Mouse (Mus musculus) hindbrain, embryonic 15.5 days (tissue): ENCODE measurements around the gene Adgrv1. TPM values are rescaled to one million over a fixed set of nuclear protein-coding genes. Genes with fewer than 3 reads are reported as not detected.
A peak's percentile ranks its signal among the peaks of the same experiment; 100 is the strongest.

Source experiments
- ATAC-seq: fragments of 200-750 bp; cut with Nextera tagmentation; 2 replicates; pipeline ENCODE4 v1.8.0; 2017; ENCODE audit warnings: low read depth, moderate number of reproducible peaks, moderate TSS enrichment; ENCODE audit not compliant: low FRiP score
- H3K27ac ChIP-seq: fragments of 300-500 bp; sonication (generic); replicated peaks from 2 replicates; pipeline ENCODE4 v1.5.1; 2015; ENCODE audit warnings: mild to moderate bottlenecking, inconsistent platforms
- H3K27me3 ChIP-seq: fragments of 300-500 bp; sonication (generic); 2 replicates; pipeline ENCODE4 v1.6.1; 2015; ENCODE audit warnings: control low read depth, inconsistent platforms
- H3K36me3 ChIP-seq: fragments of 300-500 bp; sonication (generic); 2 replicates; pipeline ENCODE4 v1.6.1; 2015; ENCODE audit warnings: control low read depth, inconsistent platforms
- H3K4me1 ChIP-seq: fragments of 300-500 bp; sonication (generic); replicated peaks from 2 replicates; pipeline ENCODE4 v1.6.1; 2015; ENCODE audit warnings: control low read depth, inconsistent platforms
- H3K4me2 ChIP-seq: fragments of 300-500 bp; sonication (generic); 2 replicates; pipeline ENCODE4 v1.6.1; 2015; ENCODE audit warnings: moderate library complexity, mild to moderate bottlenecking, inconsistent platforms
- H3K4me3 ChIP-seq: fragments of 300-500 bp; sonication (generic); 2 replicates; pipeline ENCODE4 v1.5.1; 2015; ENCODE audit warnings: mild to moderate bottlenecking, inconsistent platforms
- H3K9ac ChIP-seq: fragments of 300-500 bp; sonication (generic); 2 replicates; pipeline ENCODE4 v1.6.1; 2015; ENCODE audit warnings: inconsistent platforms
- H3K9me3 ChIP-seq: fragments of 300-500 bp; sonication (generic); 2 replicates; pipeline ENCODE4 v1.6.1; 2016; ENCODE audit warnings: control low read depth, inconsistent platforms
- WGBS: fragments of 180-500 bp; shearing (Covaris S2); methylation state at CpG from one replicate; pipeline ENCODE4 v1.1.7; 2015; 5-methylcytosine and 5-hydroxymethylcytosine counted together
- polyA plus RNA-seq: library from polyadenylated mRNA; unstranded; fragments of >200 nt; fragmentation: Nextera tagmentation; extraction: Ambion mirVana; gene quantifications from 2 replicates; pipeline ENCODE4 v1.2.1, GENCODE M21; 2015

Gene Adgrv1
- polyA plus RNA-seq, 1 experiment from 2014 or later: 10.6 TPM

DNA sequence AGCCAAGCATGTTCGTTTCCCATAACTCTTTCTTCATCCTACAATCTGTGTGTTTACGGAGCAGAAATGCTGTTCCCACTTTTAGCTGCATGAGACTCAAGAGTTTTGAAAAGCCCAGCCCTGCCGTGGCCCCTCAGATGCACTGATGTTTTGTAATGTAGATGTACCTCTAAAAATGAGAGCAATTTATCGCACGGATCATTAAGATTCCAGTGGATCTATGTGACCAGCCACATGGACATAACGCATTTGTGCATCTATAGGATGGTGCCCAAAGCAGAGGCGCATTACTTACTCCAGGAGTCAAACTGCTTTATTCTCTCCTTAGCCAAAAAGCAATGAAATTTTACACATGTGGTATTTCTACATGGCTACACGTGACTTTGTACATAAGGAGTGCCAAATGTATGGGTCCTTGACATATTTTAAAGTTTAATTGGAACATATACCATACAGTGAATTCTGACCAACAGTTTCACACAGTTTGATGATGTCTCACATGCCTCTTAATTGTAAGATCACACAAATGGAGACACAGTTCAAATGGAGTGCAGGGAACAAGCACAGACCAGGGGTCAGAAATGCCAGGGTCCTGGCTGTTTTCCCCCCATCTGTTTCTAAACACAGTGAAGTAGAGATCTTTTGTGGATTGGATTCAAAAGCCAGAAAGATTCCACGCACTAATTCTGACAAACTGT, 35.9 kb downstream of the Adgrv1 start:
- 26% methylated on average over 9 of the region's 9 CpGs for WGBS
- H3K27me3 ChIP-seq: no peaks in the 10 kb centered on the region
- no peak for ATAC-seq

DNA sequence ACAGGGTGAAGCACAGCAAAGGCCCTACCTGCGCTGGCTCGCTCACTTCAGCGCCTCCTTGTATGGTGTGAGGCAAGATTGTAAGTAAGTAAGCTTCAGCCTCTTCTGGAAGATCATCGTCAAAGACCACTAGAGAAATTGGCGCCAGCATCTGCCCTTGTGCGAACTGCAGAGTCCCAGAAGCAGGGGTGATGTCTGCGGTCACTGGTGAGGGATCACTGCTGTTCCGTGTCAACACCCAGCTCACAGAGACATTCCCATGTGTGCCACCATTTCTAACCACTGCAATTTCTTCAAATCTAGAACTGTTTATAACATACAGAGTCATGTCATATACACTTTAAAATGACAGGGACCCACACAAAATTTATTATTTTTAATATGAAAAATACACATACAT, 54.3 kb downstream of the Adgrv1 start:
- no peak for ATAC-seq
- 96% methylated on average over 8 of the region's 8 CpGs for WGBS
- Histone ChIP-seq H3K4me1 (no peaks in the 10 kb centered on the region), H3K9me3 (no peaks in the 10 kb centered on the region), H3K27ac (no peak overlapping the region), H3K4me2 (no peak overlapping the region), H3K36me3 (no peaks in the 10 kb centered on the region), H3K9ac (no peak overlapping the region), H3K4me3 (no peak overlapping the region), H3K27me3 (no peaks in the 10 kb centered on the region)

More for the DNA sequence above, 35.9 kb downstream of the Adgrv1 start:
- no peaks in the 10 kb centered on the region for H3K4me1 ChIP-seq
- no peaks in the 10 kb centered on the region for H3K36me3 ChIP-seq
- H3K9ac ChIP-seq: no peak overlapping the region
- H3K4me3 ChIP-seq: no peak overlapping the region
- no peaks in the 10 kb centered on the region for H3K9me3 ChIP-seq
- no peak overlapping the region for H3K4me2 ChIP-seq
- no peak overlapping the region for H3K27ac ChIP-seq

DNA sequence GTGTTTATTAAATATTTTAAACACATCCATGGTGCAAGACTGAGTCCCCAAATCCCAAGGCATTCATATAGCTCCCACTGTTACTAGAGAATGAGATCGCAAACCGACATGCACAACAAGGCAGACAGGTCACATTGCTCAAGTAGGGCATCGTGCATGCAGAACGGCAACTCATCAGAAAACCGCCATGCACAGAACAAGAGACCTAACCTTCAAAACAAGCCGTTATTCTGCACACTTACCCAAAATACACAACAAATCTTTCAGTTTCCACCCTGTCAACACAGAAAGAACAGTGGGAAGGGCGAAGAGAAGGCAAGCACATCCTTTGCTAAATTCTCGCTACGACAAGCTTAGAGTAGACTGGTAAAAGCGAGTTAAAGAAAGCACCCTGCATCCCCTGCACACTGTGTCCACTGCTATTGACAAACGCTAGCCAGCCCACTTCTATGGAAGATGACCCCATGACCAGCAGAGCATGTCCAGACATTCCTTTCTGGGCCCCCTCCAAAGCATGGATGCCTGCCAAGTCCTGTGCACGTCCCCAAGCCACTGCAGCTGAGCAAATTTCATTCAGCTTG, 62.6 kb downstream of the Adgrv1 start:
- Histone ChIP-seq H3K27me3 (no peaks in the 10 kb centered on the region), H3K36me3 (no peaks in the 10 kb centered on the region), H3K4me3 (peak overlapping the region; percentile 38), H3K4me2 (peak overlapping the region; percentile 59), H3K9me3 (no peaks in the 10 kb centered on the region), H3K27ac (peak overlapping the region; percentile 61), H3K4me1 (peaks cover 7% of the 10 kb centered on the region), H3K9ac (peak overlapping the region; percentile 32)
- ATAC-seq: peak; percentile 87; the same call in 1 of the 2 replicates
- 9% methylated on average over 12 of the region's 12 CpGs for WGBS

DNA sequence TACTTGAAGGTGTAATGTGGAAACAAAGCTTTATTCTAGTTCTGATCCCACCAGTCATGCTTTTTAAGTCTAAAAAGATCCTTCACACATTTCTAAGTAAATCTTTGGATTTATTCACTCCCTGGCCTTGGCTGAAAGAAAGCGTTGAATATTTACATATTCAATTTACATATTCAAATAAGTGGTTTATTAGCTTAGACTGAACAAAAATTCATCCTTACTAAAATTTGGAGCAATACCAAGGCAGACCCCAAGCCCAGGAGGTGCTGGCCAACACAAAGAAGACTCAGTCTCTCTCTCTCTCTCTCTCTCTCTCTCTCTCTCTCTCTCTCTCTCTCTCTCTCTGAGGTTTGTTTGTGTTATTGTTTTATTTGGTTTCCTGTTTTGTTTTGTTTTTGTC, 82.9 kb downstream of the Adgrv1 start:
- H3K4me1 ChIP-seq: no peaks in the 10 kb centered on the region
- no peaks in the 10 kb centered on the region for H3K27me3 ChIP-seq
- H3K9ac ChIP-seq: no peak overlapping the region
- H3K9me3 ChIP-seq: no peaks in the 10 kb centered on the region
- no peak overlapping the region for H3K4me2 ChIP-seq
- no peaks in the 10 kb centered on the region for H3K36me3 ChIP-seq
- no peak overlapping the region for H3K27ac ChIP-seq
- WGBS: 80% methylated on average over 1 of the region's 1 CpGs
- ATAC-seq: no peak
- H3K4me3 ChIP-seq: no peak overlapping the region

DNA sequence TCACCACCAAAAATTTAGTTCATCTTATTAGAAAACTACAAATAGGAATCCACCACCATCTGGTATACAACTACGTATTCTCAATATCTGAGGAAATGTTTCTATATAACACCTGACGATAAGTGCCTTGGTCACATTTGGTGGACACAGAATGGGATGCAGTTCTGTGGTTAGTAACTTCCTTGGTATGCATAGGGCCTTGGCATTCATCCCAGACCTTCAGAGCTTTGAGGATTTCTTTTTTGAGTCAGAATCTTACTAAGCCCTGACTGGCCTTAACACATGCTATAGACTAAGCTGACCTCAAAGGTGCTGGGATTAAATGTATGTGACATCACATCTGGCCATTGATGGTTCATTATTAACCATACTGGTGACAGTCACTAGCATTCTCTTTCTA, 98.0 kb downstream of the Adgrv1 start:
- Histone ChIP-seq H3K9me3 (no peaks in the 10 kb centered on the region), H3K4me2 (no peak overlapping the region), H3K4me1 (no peaks in the 10 kb centered on the region), H3K27ac (no peak overlapping the region), H3K27me3 (no peaks in the 10 kb centered on the region), H3K36me3 (no peaks in the 10 kb centered on the region), H3K9ac (no peak overlapping the region), H3K4me3 (no peak overlapping the region)
- no peak for ATAC-seq
- 96% methylated on average over 2 of the region's 2 CpGs for WGBS

DNA sequence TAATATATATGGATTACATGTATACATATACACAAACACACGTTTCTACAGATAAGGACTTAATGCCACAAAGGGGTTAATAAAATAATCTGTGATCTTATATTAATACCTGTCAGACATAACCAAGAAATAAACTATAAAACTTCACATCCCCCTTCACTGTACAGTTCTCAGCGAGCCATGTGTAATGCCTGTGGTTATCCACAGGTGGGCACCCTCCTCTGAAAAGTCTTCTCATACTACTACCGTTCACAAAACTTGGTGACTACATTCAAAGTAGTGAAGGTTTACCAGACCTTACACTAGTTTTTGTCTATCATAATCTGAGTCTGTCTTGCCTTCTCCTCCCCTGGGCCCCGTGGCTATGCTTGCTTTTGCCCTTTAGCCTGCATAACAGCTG, 106.3 kb downstream of the Adgrv1 start:
- H3K4me3 ChIP-seq: no peak overlapping the region
- no peaks in the 10 kb centered on the region for H3K36me3 ChIP-seq
- WGBS: 57% methylated on average over 4 of the region's 4 CpGs
- ATAC-seq: no peak
- no peaks in the 10 kb centered on the region for H3K4me1 ChIP-seq
- no peak overlapping the region for H3K4me2 ChIP-seq
- H3K27me3 ChIP-seq: no peaks in the 10 kb centered on the region
- no peak overlapping the region for H3K27ac ChIP-seq
- H3K9ac ChIP-seq: no peak overlapping the region
- no peaks in the 10 kb centered on the region for H3K9me3 ChIP-seq

DNA sequence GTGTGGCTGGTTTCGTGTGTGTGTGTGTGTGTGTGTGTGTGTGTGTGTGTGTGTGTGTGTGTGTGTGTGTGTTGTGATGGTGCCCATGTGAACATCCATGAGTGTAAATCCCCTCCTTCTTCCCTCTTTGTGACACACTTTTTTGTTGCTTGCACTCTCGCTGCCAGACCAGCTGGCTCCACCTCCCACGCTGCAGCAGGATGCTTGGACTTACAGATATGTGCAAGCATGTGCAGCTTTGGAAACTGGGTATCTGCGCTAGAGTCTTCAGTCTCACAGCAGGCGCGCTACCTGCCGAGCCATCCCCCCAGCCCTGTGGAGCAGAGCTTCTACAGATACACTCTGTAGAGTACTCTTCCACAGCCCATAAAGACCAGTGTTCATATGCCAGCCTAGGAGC, 122.8 kb downstream of the Adgrv1 start:
- Histone ChIP-seq H3K4me1 (no peaks in the 10 kb centered on the region), H3K36me3 (no peaks in the 10 kb centered on the region), H3K9ac (no peak overlapping the region), H3K27me3 (no peaks in the 10 kb centered on the region), H3K9me3 (no peaks in the 10 kb centered on the region), H3K4me3 (no peak overlapping the region), H3K4me2 (no peak overlapping the region), H3K27ac (no peak overlapping the region)
- ATAC-seq: no peak
- WGBS: 92% methylated on average over 7 of the region's 7 CpGs

DNA sequence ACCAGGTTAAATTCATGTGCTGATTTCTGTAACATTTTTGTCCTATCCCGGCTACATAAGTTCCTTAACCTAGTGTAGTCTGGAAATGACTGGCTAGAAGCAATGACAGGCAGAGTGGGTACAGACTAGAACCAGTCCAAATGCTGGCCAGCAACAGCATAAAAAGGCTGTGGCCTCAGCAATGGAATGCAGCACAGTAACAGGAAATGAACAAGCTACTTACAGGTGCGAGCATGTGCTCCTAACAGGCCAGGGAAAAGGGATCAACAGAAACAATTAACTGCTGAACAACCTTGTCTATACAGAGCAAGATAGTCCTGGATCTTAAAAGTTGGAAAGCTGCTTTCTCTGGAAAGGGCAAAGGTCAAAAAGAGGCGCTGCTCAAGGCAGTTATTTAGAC, 135.9 kb downstream of the Adgrv1 start:
- H3K36me3 ChIP-seq: no peaks in the 10 kb centered on the region
- whole genome bisulfite sequencing: 80% methylated on average over 3 of the region's 3 CpGs
- H3K27ac ChIP-seq: no peak overlapping the region
- H3K27me3 ChIP-seq: no peaks in the 10 kb centered on the region
- no peaks in the 10 kb centered on the region for H3K4me1 ChIP-seq
- no peak overlapping the region for H3K4me3 ChIP-seq
- no peak overlapping the region for H3K4me2 ChIP-seq
- no peaks in the 10 kb centered on the region for H3K9me3 ChIP-seq
- ATAC-seq: no peak
- no peak overlapping the region for H3K9ac ChIP-seq

DNA sequence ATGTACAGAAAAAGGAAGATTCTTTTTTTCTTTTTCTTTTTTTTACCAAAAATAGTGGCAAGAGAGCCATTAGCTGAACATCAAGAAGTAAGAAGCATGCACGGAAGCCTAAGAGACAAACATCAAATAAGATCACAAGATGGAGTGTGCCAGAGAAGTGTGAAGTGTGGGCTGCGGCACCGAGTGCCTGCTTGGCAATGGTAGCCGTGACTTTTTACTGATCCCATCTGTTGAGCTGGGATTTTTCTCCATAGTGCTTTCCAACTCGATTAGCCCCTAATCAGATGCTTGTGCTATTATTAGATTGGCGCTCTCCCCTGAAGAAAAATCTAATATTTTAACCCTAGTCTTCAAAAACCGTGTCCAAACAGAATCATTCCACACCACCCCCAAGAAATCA, 141.0 kb downstream of the Adgrv1 start:
- no peaks in the 10 kb centered on the region for H3K4me1 ChIP-seq
- no peaks in the 10 kb centered on the region for H3K36me3 ChIP-seq
- H3K9me3 ChIP-seq: no peaks in the 10 kb centered on the region
- H3K4me2 ChIP-seq: no peak overlapping the region
- no peak overlapping the region for H3K4me3 ChIP-seq
- no peak overlapping the region for H3K9ac ChIP-seq
- no peak overlapping the region for H3K27ac ChIP-seq
- no peak for ATAC-seq
- 91% methylated on average over 7 of the region's 7 CpGs for WGBS
- no peaks in the 10 kb centered on the region for H3K27me3 ChIP-seq

DNA sequence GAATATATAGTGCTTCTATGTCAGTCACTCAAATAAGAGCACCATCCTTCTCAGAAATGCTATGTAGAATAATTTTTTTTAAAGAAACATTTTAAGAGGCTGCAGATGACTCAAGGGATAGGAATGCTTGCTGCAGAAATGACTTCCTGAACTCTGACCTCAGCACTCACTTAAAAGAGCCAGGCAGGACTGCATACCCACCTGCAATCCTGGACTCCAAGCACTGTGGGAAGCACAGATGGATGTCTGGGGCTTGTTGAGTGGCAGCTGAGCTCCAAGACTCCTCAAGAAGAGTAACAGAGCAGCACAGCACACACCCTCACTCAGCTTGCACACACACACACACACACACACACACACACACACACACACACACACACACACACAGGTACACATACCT, 146.0 kb downstream of the Adgrv1 start:
- Histone ChIP-seq H3K4me3 (no peak overlapping the region), H3K9me3 (no peaks in the 10 kb centered on the region), H3K4me1 (no peaks in the 10 kb centered on the region), H3K27me3 (no peaks in the 10 kb centered on the region), H3K4me2 (no peak overlapping the region), H3K36me3 (no peaks in the 10 kb centered on the region), H3K9ac (no peak overlapping the region), H3K27ac (no peak overlapping the region)
- ATAC-seq: no peak

DNA sequence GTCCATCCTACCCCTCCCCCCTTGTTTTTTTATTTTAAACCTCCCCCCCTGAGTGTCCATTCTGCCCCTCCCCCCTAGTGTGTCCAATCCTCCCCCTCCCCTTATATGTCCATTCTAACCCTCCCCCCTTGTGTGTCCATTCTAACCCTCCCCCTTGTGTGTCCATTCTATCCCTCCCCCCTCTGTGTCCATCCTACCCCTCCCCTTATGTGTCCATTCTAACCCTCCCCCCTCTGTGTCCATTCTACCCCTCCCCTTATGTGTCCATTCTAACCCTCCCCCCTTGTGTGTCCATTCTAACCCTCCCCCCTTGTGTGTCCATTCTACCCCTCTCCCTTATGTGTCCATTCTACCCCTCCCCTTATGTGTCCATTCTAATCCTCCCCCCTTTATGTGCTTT, 159.2 kb downstream of the Adgrv1 start:
- ATAC-seq: no peak
- Histone ChIP-seq H3K4me2 (no peak overlapping the region), H3K27ac (no peak overlapping the region)

DNA sequence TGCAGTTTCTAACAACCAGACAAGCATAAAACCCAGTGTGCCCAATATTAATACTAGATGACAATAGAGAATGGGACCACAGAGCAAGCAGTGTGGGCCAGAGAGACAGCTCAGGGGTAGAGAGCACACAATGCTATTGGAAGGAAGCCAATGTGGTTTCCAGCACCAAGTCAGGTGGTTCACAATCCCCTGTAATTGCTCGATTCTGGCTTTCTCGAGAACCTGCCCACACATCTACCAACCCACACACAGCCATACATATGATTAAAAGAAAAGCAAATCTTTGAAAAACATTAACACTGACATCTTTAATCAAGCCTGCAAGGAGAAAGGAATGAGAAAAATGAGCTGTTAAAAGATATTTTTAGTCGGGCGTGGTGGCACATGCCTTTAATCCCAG, 166.3 kb downstream of the Adgrv1 start:
- Histone ChIP-seq H3K4me1 (no peaks in the 10 kb centered on the region), H3K36me3 (no peaks in the 10 kb centered on the region)

More for the DNA sequence above, 159.2 kb downstream of the Adgrv1 start:
- Histone ChIP-seq H3K4me1 (no peaks in the 10 kb centered on the region), H3K9ac (no peak overlapping the region), H3K9me3 (no peaks in the 10 kb centered on the region), H3K4me3 (no peak overlapping the region), H3K27me3 (no peaks in the 10 kb centered on the region), H3K36me3 (no peaks in the 10 kb centered on the region)

DNA sequence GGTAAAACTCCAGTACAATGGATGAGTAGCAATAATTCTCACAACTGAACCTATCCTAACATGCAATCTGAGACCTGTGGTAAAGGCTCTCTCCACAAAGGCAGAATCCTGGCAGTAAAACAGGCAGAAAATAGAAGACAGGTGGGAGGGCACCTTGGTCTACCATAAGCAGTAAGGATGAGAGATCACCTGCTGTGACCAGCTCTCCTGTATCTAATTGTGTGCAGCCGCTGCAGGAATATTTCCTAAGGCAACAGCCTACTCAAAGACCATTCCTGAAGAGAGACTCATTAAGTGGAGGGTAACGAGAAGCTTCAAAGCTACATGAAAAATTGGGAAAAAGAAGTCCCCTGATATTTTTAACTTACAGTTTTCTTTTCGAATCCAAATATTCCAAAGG, 167.2 kb downstream of the Adgrv1 start:
- H3K4me3 ChIP-seq: no peak overlapping the region
- no peaks in the 10 kb centered on the region for H3K27me3 ChIP-seq
- H3K4me2 ChIP-seq: no peak overlapping the region
- H3K27ac ChIP-seq: no peak overlapping the region
- H3K9me3 ChIP-seq: no peaks in the 10 kb centered on the region
- 87% methylated on average over 3 of the region's 3 CpGs for WGBS
- H3K4me1 ChIP-seq: no peaks in the 10 kb centered on the region
- no peaks in the 10 kb centered on the region for H3K36me3 ChIP-seq
- ATAC-seq: 0 out of 2 replicates have a peak, but pooled peaks have one; percentile 34
- no peak overlapping the region for H3K9ac ChIP-seq

More for the DNA sequence above, 166.3 kb downstream of the Adgrv1 start:
- Histone ChIP-seq H3K27ac (no peak overlapping the region), H3K27me3 (no peaks in the 10 kb centered on the region), H3K4me2 (no peak overlapping the region), H3K9ac (no peak overlapping the region), H3K4me3 (no peak overlapping the region), H3K9me3 (no peaks in the 10 kb centered on the region)
- 85% methylated on average over 4 of the region's 4 CpGs for WGBS
- no peak for ATAC-seq
